Mouse (Mus musculus) limb, embryonic 14.5 days (tissue): ENCODE measurements around the gene Tcaf2. TPM values are rescaled to one million over a fixed set of nuclear protein-coding genes. Genes with fewer than 3 reads are reported as not detected.

ENCODE experiments used
- ATAC-seq: fragments of 200-750 bp; cut with Nextera tagmentation; 2 replicates; pipeline ENCODE4 v1.8.0; 2017; ENCODE audit warnings: low read depth, moderate number of reproducible peaks, moderate TSS enrichment; ENCODE audit not compliant: low FRiP score
- DNase-seq: peaks from one replicate; pipeline ENCODE4 v3.0.0-alpha.2; 2015; ENCODE audit warnings: low spot score
- H3K27ac ChIP-seq: fragments of 300-500 bp; sonication (generic); replicated peaks from 2 replicates; pipeline ENCODE4 v1.5.1; 2014; ENCODE audit warnings: low read depth, mild to moderate bottlenecking, low read length, moderate library complexity, mixed read lengths
- H3K27me3 ChIP-seq: fragments of 300-500 bp; sonication (generic); 2 replicates; pipeline ENCODE4 v1.6.1; 2014; ENCODE audit warnings: low read length, mixed read lengths; ENCODE audit not compliant: control insufficient read depth, insufficient read depth
- H3K36me3 ChIP-seq: fragments of 300-500 bp; sonication (generic); 2 replicates; pipeline ENCODE4 v1.6.1; 2014; ENCODE audit warnings: mild to moderate bottlenecking, low read length, moderate library complexity, mixed read lengths; ENCODE audit not compliant: control insufficient read depth, insufficient read depth
- H3K4me1 ChIP-seq: fragments of 300-500 bp; sonication (generic); 2 replicates; pipeline ENCODE4 v1.6.1; 2014; ENCODE audit warnings: antibody characterized with exemption, low read length, mixed read lengths; ENCODE audit not compliant: control insufficient read depth, insufficient read depth
- H3K4me2 ChIP-seq: fragments of 300-500 bp; sonication (generic); replicated peaks from 2 replicates; pipeline ENCODE4 v1.6.1; 2014; ENCODE audit warnings: low read depth, mild to moderate bottlenecking, low read length, moderate library complexity; ENCODE audit not compliant: severe bottlenecking
- H3K4me3 ChIP-seq: fragments of 300-500 bp; sonication (generic); replicated peaks from 2 replicates; pipeline ENCODE4 v1.5.1; 2014; ENCODE audit warnings: low read length
- H3K9ac ChIP-seq: fragments of 300-500 bp; sonication (generic); 2 replicates; pipeline ENCODE4 v1.6.1; 2014; ENCODE audit warnings: mild to moderate bottlenecking, low read depth, low read length, moderate library complexity; ENCODE audit not compliant: severe bottlenecking
- H3K9me3 ChIP-seq: fragments of 300-500 bp; sonication (generic); 2 replicates; pipeline ENCODE4 v1.6.1; 2016; ENCODE audit warnings: low read length; ENCODE audit not compliant: control insufficient read depth
- POLR2A ChIP-seq: fragments of 200-500 bp; IDR thresholded peaks from 2 replicates; pipeline ENCODE4 v1.8.0; 2012; ENCODE audit warnings: inconsistent platforms, mild to moderate bottlenecking, moderate library complexity, borderline replicate concordance; ENCODE audit not compliant: insufficient read depth, insufficient read length; ENCODE audit errors: extremely low read depth
- WGBS: fragments of 180-500 bp; shearing (Covaris S2); extraction: QIAGEN DNeasy Blood & Tissue Kit; methylation state at CpG from one replicate; pipeline ENCODE4 v1.1.7; 2014; 5-methylcytosine and 5-hydroxymethylcytosine counted together
- polyA plus RNA-seq, 2 experiments: library from polyadenylated mRNA; depleted of rRNA in 1 of 2; stranded (reverse) in 1 of 2; unstranded in 1 of 2; fragments of >200 nt; fragmentation: Nextera tagmentation in 1 of 2; extraction: Ambion mirVana in 1 of 2; gene quantifications; 2 replicates each; pipeline versions ENCODE4 v1.2.1 to v1.2.3; 2012 to 2014

The Tcaf2 gene
- polyA plus RNA-seq, 2 experiments: 2.3 to 4.3 TPM

- H3K27ac ChIP-seq: no peak overlapping the region
- H3K4me3 ChIP-seq: no peak overlapping the region
- DNase-seq (no peak), ATAC-seq (no peak)
- no peak overlapping the region for H3K9ac ChIP-seq
- no peak overlapping the region for H3K4me2 ChIP-seq
- no peaks in the 10 kb centered on the region for H3K27me3 ChIP-seq
- no peaks in the 10 kb centered on the region for H3K9me3 ChIP-seq
- 77% methylated on average over 17 of the region's 17 CpGs for WGBS
- H3K4me1 ChIP-seq: no peaks in the 10 kb centered on the region
- TF ChIP-seq POLR2A: no peak
- no peaks in the 10 kb centered on the region for H3K36me3 ChIP-seq
Measured at GRCm38 (mm10) chr6:42593138-42593882, 51.7 kb downstream of the Tcaf2 start.

GRCm38 (mm10) chr6:42586569-42586968 lies 58.5 kb downstream of the Tcaf2 start:
- H3K4me1 ChIP-seq: no peaks in the 10 kb centered on the region
- no peaks in the 10 kb centered on the region for H3K27me3 ChIP-seq
- H3K4me2 ChIP-seq: no peak overlapping the region
- DNase-seq (no peak), ATAC-seq (no peak)
- H3K27ac ChIP-seq: no peak overlapping the region
- 85% methylated on average over 5 of the region's 5 CpGs for WGBS
- no peak overlapping the region for H3K9ac ChIP-seq
- H3K36me3 ChIP-seq: no peaks in the 10 kb centered on the region
- H3K9me3 ChIP-seq: no peaks in the 10 kb centered on the region
- no peak for TF ChIP-seq POLR2A
- no peak overlapping the region for H3K4me3 ChIP-seq

- Histone ChIP-seq H3K27me3 (no peaks in the 10 kb centered on the region), H3K4me1 (no peaks in the 10 kb centered on the region), H3K27ac (no peak overlapping the region), H3K4me3 (no peak overlapping the region), H3K4me2 (no peak overlapping the region; the same call in 1 of the 2 replicates), H3K9me3 (no peaks in the 10 kb centered on the region), H3K9ac (no peak overlapping the region), H3K36me3 (no peaks in the 10 kb centered on the region)
- TF ChIP-seq POLR2A: no peak
- 1% methylated on average over 7 of the region's 7 CpGs for WGBS
- ATAC-seq (peak; percentile 70; the same call in 1 of the 2 replicates), DNase-seq (peak; percentile 62)
Measured at GRCm38 (mm10) chr6:42583488-42583872, 61.6 kb downstream of the Tcaf2 start.

- 53% methylated on average over 9 of the region's 9 CpGs for WGBS
Measured at GRCm38 (mm10) chr6:42582741-42583487, 62.1 kb downstream of the Tcaf2 start.

GRCm38 (mm10) chr6:42578678-42579077 lies 66.4 kb downstream of the Tcaf2 start:
- no peaks in the 10 kb centered on the region for H3K4me1 ChIP-seq
- no peak overlapping the region for H3K9ac ChIP-seq
- no peak overlapping the region for H3K27ac ChIP-seq
- TF ChIP-seq POLR2A: no peak
- ATAC-seq (no peak), DNase-seq (no peak)
- 74% methylated on average over 4 of the region's 4 CpGs for WGBS
- no peaks in the 10 kb centered on the region for H3K36me3 ChIP-seq
- no peak overlapping the region for H3K4me3 ChIP-seq
- H3K4me2 ChIP-seq: no peak overlapping the region
- no peaks in the 10 kb centered on the region for H3K27me3 ChIP-seq
- H3K9me3 ChIP-seq: no peaks in the 10 kb centered on the region

More at GRCm38 (mm10) chr6:42582741-42583487, 62.1 kb downstream of the Tcaf2 start:
- H3K27me3 ChIP-seq: no peaks in the 10 kb centered on the region
- no peak overlapping the region for H3K27ac ChIP-seq
- no peaks in the 10 kb centered on the region for H3K36me3 ChIP-seq
- H3K9me3 ChIP-seq: no peaks in the 10 kb centered on the region
- ATAC-seq (no peak), DNase-seq (no peak)
- no peak overlapping the region for H3K9ac ChIP-seq
- H3K4me1 ChIP-seq: no peaks in the 10 kb centered on the region
- no peak for TF ChIP-seq POLR2A
- H3K4me3 ChIP-seq: no peak overlapping the region
- H3K4me2 ChIP-seq: no peak overlapping the region; the same call in 1 of the 2 replicates
